Mouse (Mus musculus): ENCODE results near the gene Fam160a1.

Gene Fam160a1

DNA sequence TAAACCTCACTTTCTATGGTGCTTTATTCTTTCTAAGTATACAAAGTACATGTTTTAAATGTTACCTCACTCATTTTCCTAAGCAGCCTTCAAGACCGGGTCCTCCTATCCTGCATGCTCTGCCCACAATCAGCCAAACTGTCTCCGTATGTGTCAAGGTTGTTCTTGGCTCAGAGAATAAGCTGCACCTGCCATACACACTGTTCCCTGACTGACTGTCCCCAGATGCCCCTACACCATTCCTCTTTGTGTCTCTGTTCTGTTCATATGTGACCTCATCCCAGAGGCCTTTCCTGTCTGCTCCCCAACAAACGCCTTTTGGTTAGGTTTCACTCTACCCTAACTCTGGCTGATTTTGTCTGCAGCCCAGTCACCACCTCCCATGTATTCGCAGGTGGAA is 10.2 kb upstream of the Fam160a1 start:
- no peak for DNase-seq (ENCODE audit: low spot score)

DNA sequence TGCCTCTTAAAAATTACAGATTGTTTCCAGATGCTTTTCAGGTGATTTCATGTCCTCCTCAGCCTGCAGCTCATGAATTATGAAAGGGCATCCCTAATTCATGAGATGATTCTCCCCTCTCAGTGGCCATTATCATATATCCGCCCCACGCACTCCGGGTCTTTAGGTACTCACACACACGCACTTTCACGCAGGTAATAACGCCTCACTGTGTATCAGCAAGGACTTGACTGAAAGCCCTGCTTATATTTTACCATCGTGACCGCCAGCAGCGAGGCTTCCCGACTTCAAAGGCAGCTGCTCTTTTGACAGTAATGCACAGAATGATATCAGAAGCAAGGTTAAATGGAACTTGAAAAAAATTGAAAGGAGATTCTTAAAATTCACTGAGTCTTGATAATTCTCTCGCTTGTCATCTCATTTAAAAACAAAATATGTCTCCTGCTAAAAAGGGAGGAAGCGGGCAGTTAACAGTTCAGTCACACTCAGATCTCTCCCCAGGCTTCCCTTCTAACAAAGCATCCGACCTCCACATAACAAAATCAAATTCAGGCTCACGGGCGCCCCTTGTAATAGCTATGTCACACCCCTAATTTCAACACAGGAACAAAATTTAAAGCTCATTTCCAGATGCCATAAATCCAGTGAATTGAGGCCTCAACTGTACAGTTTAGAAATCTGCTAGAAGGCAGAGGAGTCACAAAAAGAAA is 3.9 kb upstream of the Fam160a1 start:
- DNase-seq (ENCODE audit: low spot score), result no peak

DNA sequence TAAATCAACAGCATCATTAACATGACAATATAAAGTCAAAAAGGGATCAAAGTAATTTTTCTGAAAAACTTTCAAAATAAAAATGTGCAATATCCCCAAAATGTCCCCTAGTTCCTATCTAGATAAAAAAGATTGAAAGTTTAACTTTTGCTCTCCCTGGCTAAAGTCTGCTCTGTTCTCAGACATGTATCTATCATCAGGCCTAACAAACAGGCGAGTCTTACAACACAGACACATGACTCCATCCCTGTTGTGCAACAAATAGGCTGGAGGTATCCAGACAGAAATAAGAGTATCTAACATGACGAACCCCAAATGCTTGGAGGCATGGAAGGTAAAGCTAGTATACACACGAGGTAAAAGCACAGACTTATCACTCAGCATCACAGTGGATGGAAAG is 2.2 kb upstream of the Fam160a1 start:
- no peak for DNase-seq (ENCODE audit: low spot score)

DNA sequence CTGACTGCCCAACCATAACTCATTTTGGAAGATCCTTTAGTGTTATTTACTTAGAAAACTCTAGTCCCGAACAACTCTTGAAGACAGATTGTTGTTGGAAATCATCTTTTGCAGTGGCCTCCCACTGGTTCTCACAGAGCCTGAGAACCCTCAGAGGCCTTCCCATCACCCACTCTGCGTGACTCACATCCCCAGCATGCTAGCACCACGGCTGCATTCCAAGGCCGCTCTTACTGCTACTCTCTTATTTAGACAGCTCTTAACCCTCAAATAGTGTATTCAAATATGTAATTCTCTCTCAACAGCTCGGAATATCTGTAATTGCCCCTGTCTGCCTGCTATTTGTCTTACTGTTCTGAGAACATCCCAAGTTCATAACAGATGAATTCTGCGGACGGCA is 2.9 kb downstream of the Fam160a1 start:
- DNase-seq (ENCODE audit: low spot score), result peak; percentile 18

- no peak for DNase-seq (ENCODE audit: low spot score)
These were observed 3.7 kb downstream of the Fam160a1 start for GRCm38 (mm10) chr3:85813101-85814014.

DNA sequence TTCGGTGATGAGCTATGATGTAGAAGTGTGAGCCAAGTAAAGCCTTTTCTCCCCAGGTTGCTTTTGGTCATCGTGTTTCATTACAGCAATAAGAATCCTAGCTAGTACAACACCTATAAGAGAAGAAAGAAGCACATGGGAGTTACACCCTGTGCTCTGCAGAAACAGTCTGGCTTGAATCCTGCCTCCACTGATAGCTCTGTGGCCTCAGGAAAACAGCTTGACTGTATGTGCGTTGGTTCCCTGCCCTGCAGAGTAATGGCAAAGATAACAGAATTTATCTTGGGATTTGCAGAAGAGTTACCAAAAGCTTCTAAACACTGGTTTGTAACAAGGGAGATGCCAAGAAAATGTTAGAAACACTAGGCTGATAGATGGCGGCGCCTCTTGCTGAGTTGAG is 5.1 kb downstream of the Fam160a1 start:
- DNase-seq (ENCODE audit: low spot score), result no peak

DNA sequence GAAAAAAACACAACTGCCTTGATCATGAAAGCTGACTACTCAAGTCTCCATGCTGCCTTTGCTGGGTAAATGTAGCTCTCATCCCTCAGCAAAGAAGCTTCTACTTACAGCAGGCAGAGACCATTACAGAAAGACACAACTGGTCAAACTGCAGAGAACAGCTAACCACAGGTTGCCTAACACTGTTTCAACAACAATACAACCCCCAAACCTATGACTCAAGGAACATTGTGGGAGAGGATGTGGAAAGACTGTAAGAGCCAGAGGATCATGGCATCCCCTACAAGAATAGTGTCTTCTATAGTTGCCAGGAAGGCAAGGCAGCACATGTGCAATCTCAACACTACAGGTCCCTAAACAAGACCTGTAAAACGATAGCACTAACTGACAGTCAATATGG is 23.9 kb downstream of the Fam160a1 start:
- DNase-seq (ENCODE audit: low spot score), result no peak

DNA sequence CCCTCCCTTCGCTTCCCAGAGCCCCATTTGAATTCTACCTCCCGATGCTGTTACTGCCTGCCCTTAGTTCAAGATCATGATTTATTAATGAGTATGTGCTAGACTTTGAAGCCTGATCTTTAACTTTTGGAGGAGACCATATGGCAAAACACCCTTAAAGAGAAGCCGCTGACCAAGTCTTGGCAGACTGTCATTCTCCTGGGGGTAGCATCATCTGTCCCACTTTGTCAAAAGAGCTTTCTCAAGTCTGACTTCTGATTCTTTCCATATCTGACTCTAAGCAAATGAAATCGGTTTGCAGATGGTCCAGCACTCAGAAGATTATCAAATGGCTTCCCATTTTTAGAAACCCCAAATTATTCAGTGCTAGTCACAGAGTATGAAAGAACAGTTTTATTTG is 27.3 kb downstream of the Fam160a1 start:
- no peak for DNase-seq (ENCODE audit: low spot score)

GRCm38 (mm10) chr3:85786501-85786900 is 30.6 kb downstream of the Fam160a1 start:
- DNase-seq (ENCODE audit: low spot score), result no peak

DNA sequence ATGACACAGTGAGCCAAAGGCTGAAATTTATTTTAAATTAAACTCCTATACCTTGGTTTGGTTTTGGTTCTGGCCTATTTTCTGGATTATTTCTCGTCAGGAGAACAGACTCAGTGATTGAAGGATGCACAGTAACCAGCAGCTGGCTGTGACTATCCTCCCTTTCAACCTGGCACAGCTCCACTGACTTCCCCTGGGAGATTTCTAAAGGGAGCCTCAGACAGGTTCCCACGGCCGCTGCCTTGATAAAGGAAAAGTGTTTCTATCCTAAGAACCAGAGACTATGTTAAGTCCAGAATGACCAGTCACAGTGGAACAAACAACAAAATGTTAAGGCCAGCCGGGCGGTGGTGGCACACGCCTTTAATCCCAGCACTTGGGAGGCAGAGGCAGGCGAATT is 36.2 kb downstream of the Fam160a1 start:
- no peak for DNase-seq (ENCODE audit: low spot score)

- no peak for DNase-seq (ENCODE audit: low spot score)
These were observed 36.8 kb downstream of the Fam160a1 start for GRCm38 (mm10) chr3:85780332-85780731.

- no peak for DNase-seq (ENCODE audit: low spot score)
These were observed 39.2 kb downstream of the Fam160a1 start for GRCm38 (mm10) chr3:85777841-85778240.

DNA sequence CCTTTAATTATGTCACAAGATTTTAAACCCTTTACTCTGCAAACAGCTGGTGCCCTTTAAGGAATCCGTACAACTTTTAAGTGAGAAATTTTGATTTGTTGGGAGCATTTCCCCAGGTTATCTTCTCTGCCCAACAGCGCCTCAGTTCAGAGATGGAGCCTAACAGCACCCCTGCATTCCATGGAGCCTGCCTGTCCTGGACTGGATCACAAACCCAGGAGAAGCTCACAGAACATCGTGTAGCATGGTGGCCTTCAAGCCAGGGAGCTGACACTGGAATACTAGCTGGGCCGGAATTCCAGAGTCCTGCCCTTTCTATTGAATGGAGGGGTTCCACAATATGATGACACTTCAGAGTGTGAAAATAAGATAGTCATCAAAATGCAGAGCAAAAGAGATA is 39.7 kb downstream of the Fam160a1 start:
- no peak for DNase-seq (ENCODE audit: low spot score)

DNA sequence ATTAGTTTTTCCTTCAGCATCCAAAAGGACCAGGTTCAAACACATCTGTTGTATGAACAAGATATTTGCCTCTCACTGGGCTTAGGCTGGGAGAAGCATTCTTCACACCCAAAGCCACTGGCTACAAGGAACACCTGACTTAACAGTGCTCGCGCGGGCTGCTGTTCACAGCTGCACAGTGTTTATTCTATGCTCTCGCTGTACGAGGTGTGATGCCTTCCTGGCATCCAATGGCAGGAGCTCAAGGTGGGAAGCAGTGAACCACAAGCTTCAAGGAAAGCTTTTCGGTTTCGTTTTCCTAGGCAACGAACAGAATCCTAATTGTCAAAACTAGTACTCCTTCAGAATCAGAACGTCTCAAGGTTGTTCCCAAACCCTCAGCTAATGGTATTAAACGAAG is 40.4 kb downstream of the Fam160a1 start:
- DNase-seq (ENCODE audit: low spot score), result no peak

- no peak for DNase-seq (ENCODE audit: low spot score)
These were observed 41.0 kb downstream of the Fam160a1 start for GRCm38 (mm10) chr3:85776126-85776525.

DNA sequence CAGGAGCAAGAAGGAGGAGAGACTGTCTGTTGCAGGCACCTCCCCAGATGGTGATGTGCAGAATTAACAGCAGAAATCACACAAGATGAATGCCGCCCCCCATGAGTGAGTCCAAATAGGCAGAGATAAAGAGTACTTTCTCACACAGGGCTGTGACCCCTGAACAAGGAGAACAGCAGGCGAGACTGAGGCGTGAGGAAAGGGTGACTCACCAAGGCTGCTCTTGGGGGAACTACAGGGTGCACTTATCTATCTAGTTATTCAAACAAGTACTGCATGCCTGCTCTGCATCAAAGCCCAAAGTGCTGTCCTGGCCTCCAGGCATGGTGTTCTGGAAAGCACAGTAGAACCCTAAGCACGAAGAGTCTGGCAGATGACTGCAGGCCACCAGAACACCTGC is 43.2 kb downstream of the Fam160a1 start:
- no peak for DNase-seq (ENCODE audit: low spot score)

DNA sequence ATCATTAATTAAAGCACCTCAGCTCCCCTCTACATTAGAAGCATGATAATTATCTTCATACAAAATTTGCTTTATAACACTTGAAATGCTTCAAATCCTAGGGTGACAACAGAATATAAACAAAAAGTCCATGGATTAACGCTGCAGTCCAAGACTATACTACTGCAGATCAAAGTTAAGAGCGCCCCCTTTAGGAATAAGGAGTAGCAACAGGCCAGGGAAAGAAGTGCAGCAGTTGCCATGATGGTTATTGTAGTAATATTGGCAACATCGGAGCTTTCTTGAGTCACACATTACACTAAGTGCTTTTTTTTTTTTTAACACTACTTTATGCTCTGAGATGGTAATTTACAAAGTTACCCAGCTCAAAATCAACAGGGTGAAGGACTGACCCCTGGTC is 43.7 kb downstream of the Fam160a1 start:
- no peak for DNase-seq (ENCODE audit: low spot score)

DNA sequence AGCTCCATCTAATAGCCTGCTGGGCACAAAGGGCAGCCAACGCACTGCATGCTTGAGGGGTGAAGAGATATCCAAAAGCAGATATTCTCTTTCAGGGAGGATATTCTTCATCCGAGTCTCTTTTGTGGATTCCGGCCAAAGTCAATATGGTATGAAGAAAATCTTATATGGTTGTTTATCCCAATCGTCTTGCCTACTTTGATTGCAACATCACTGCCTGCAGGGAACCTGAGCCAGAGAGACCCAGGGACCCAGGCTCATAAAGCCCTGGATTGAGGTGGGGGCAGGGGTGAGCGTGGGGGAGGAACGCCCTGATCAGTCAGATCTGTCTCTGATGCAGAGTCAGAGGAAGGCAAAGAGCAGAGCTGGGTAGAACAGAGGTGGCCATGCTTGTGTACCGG is 52.2 kb downstream of the Fam160a1 start:
- no peak for DNase-seq (ENCODE audit: low spot score)

GRCm38 (mm10) chr3:85764008-85764834 is 52.9 kb downstream of the Fam160a1 start:
- no peak for DNase-seq (ENCODE audit: low spot score)

DNA sequence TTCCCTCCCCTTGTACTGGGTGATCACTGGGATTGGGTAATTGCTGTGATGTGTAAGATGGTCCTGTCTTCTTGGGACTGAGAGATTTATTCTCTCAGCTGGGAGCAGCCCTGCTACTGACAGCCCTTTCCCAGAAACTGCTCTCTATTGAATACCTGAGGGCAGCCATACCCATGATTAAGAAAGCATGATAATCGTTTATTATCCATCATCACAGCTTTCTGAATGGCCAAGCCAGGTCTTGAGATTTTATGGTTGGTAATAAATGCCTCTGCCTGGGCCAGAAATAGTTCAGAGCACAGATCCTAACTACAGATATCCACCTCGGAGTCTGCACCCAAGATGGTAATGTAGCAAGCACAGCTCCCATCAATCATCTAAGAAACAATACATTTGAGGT is 59.1 kb downstream of the Fam160a1 start:
- no peak for DNase-seq (ENCODE audit: low spot score)

DNA sequence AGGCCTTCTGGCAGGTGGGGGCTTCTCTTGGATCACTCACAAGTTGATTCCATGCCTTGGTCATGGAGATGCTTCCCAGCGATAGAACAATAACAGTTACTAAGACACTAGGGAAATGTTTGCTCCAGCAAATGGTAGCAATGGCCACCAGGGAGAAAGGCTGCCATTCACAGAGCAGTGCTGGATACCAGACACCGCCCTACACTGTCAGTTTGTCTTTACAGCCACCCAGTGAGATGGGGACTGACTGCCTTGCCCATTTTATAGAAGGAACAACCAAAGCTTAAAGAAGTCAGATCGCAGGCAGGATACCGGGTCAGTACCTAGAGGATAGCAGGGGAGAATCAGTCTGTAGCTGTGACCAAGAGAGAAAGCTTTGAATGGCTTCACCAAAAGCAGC is 59.7 kb downstream of the Fam160a1 start:
- no peak for DNase-seq (ENCODE audit: low spot score)

GRCm38 (mm10) chr3:85749348-85749747 is 67.7 kb downstream of the Fam160a1 start:
- DNase-seq (ENCODE audit: low spot score), result no peak

- no peak for DNase-seq (ENCODE audit: low spot score)
These were observed 68.2 kb downstream of the Fam160a1 start for GRCm38 (mm10) chr3:85748863-85749262.

Measured in ovary, postnatal 36 days (tissue).